Mouse (Mus musculus) neutrophil, adult 83 days (primary cell): ENCODE measurements around the gene Npepl1. TPM values are rescaled to one million over a fixed set of nuclear protein-coding genes. Genes with fewer than 3 reads are reported as not detected.

ENCODE experiments used
- total RNA-seq, 2 experiments: library from RNA; stranded (reverse); gene quantifications; one replicate each; pipeline ENCODE4 v1.2.4; 2023

The Npepl1 gene
- total RNA-seq, result 10 to 100 TPM; 26.4 to 28.9 TPM

GRCm38 (mm10) chr2:174109991-174110782 is at the start of gene Npepl1:
Gene Npepl1, plus strand, starts transcription at chr2:174110349.

GRCm38 (mm10) chr2:174075673-174076432 is 34.3 kb upstream of the Npepl1 start, which contains the start of gene Stx16:
Gene Stx16, plus strand, starts transcription at chr2:174076308.

Other genes starting within 250 kb of the Npepl1 start
- 10 to 100 TPM; 47.2 to 48.8 TPM for gene Stx16, start 34.0 kb upstream of the Npepl1 start, total RNA-seq
- 100 to 1,000 TPM; 349 to 392 TPM for gene Gnas, start 174.0 kb downstream of the Npepl1 start, total RNA-seq
- gene Gm20721, start 236.4 kb downstream of the Npepl1 start, total RNA-seq, result under 1 TPM; 0.68 to 0.90 TPM